Mouse (Mus musculus): Measurements from ENCODE around the gene Shb.

Gene Shb

GRCm38 (mm10) chr4:45482271-45482670, 50.0 kb downstream of the Shb start:
- peak; percentile 69 to 78 for DNase-seq (ENCODE audit: low spot score in 2 of 2)

DNA sequence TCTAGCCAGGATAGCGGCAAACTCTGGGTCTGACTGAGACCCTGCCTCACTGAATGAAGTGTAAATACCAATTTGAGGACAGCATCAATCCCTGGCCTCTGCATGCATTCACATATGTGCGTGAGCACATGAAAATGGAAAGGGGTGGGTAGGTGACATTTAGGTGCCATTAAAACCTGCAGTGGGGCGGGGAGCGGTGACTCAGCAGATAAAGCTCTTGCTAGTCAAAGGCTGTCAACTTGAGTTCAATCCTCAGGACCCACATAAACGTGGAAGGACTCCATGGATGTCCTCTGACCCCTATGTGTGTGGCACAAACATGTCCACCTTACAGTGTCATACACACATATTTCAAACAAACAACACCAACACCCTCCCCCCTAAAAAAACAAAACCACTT, 50.8 kb downstream of the Shb start:
- DNase-seq (ENCODE audit: low spot score in 2 of 2) = no peak

DNA sequence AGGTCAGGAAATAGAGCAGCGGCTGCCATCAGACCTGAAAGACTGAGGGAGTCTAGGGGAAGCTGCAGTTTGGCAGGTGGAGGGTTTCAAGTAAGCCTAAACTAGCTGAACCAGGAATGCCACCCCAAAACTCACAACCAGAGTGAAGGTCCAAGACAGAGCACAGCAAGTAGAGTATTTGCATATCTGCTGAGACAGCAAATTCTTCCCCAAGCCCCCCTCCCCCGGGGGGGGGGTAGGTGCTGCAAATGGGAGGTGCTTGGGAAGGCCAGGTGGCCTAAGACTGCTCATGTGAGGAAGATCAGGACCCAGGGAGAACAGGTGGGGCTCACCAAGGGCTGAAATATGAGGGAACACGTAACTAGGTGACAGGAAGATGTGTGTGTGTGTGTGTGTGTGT, 51.7 kb downstream of the Shb start:
- DNase-seq (ENCODE audit: low spot score in 2 of 2) = no peak

- DNase-seq (ENCODE audit: low spot score in 2 of 2) = no peak
Measured at GRCm38 (mm10) chr4:45479433-45479832, 52.8 kb downstream of the Shb start.

- DNase-seq (ENCODE audit: low spot score in 2 of 2) = no peak
Measured at GRCm38 (mm10) chr4:45478178-45478577, 54.1 kb downstream of the Shb start.

DNA sequence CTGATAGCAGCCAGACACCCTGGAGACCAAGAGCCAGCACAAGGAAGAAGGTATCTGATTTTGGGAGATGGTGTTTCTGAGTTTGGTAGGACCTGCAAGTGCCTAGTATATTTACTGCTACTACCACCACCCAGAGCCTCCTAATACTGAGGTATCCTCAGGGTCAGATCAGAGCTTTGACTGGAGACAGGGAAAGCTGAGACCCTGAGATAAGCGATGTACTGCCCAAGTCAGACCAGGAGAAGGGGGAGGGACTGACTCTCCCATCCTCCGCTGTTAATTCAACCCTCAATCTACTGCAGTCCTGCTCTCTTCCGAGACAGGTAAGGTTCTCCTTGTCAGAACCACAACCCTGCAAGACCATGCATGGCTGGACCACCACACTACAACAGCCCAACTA, 55.2 kb downstream of the Shb start:
- DNase-seq (ENCODE audit: low spot score in 2 of 2) = no peak

DNA sequence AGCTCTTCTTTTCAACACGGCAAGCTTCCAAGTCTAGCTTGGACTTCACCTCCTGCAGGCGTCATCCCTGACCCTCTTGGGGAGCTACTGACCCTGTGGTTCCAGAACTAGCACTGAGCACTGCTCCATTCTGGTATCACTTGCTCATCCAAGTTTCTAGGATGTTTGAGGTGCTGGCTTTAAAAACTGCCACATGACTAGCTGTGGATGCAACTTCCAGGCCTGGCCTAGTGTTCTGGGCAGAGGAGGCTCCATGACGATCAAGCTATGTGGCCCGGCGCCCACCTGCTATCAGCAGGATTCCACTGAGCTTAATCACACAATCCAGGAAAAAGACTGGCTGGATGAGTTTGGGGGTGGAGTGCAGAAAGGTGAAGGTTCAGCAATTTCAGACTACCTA, 57.4 kb downstream of the Shb start:
- DNase-seq (ENCODE audit: low spot score in 2 of 2) = peak; percentile 44 to 71

DNA sequence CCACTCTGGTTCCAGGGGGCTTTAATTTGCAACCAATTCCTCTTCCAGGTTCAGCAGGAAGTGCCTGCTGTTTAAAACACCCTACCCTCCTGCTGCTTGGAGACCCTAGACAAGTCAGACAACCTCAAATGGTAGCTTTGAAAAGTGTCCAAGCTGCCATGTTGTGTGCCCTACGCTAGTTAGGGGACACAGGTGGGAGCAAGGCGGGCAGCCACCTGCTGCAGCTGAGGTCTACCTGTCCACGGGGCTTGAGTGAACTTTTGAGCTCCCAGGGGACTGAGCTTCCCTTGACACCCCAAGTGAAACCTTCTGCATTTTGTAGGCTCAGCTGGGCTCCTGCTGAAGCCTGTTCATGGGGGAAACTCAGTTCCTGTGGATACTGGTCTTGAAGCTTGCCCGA, 58.1 kb downstream of the Shb start:
- DNase-seq (ENCODE audit: low spot score in 2 of 2) = no peak

- peak; percentile 37 to 74 for DNase-seq (ENCODE audit: low spot score in 2 of 2)
Measured at GRCm38 (mm10) chr4:45473129-45473528, 59.1 kb downstream of the Shb start.

DNA sequence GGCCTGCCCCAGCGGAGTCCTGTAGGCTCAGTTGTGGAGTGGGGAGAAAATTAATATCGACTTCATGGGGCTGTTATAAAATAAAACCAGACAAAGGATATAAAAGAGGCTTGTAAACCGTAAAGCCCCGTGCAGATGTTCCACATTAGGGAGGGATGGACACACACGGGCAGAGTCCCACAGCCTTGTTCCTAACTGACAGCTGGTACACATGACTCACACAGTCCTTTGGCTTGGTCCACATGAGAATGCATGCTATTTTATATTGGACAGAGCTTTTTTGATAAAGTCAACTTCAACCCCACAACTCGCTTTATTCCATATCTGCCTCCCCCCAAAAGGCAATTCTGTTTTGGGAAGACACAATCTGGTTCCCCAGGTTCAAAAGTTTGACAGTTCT, 59.6 kb downstream of the Shb start:
- no peak for DNase-seq (ENCODE audit: low spot score in 2 of 2)

DNA sequence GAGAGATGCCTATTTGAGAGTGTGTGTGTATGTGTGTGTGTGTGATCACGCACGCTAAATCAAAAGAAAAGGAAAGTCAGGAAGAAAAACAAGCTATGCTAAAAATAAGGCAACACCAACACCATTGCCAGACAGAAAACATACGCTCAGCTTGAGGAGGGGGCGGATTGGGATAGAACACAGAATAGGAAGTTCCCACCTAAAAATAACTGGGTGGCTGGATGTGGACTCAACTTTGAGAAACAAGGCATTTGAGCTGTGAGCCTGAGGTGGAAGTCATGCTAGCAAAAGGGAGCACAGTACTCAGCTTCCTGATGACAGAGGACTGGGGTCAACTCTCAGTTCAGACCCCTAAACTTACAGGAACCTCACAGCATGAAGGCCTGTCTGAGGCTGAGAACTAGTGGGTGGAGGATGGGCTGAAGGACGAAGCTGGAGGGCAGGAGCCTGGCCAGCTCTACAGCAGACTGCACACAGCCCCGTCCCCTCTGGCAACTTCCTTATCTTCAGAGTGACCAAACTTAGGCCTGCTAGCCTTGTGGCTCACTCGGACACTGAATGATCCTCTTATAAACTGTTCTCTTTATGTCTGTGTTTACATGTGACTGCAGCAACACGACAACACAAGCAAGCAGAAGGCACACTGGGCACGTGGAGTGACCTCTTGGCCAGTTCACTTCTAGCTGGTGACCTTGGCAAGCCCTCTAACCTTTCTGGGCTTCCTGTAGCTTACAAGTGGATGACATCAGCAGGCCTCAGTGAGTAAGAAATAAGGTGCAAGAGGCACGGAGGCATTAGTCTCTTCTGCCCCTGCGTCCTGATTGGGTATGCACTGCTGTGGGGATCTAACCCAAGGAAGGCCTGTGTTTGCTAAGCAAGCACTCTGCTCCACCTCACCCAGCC, 60.4 kb downstream of the Shb start:
- DNase-seq (ENCODE audit: low spot score in 2 of 2) = no peak

DNA sequence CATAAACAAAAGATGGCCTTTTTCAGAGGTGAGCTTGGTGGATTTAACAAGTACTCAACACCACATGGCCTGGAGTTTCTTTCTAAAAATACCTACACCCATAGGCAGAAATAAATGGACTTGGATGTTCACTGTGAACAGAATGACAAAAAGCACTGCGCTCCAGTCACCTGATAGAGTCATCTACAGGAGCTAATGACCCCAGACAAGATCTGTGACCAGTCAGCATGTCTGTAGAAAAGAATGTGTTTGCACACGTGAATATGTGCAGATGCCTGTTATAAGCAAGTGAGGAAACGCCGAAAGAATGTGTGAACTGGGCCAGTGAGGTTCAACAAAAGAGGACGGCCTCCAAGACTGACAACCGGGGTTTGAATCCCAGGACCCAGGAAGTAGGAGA, 63.2 kb downstream of the Shb start:
- no peak for DNase-seq (ENCODE audit: low spot score in 2 of 2)

- no peak for DNase-seq (ENCODE audit: low spot score in 2 of 2)
Measured at GRCm38 (mm10) chr4:45468507-45468906, 63.8 kb downstream of the Shb start.

DNA sequence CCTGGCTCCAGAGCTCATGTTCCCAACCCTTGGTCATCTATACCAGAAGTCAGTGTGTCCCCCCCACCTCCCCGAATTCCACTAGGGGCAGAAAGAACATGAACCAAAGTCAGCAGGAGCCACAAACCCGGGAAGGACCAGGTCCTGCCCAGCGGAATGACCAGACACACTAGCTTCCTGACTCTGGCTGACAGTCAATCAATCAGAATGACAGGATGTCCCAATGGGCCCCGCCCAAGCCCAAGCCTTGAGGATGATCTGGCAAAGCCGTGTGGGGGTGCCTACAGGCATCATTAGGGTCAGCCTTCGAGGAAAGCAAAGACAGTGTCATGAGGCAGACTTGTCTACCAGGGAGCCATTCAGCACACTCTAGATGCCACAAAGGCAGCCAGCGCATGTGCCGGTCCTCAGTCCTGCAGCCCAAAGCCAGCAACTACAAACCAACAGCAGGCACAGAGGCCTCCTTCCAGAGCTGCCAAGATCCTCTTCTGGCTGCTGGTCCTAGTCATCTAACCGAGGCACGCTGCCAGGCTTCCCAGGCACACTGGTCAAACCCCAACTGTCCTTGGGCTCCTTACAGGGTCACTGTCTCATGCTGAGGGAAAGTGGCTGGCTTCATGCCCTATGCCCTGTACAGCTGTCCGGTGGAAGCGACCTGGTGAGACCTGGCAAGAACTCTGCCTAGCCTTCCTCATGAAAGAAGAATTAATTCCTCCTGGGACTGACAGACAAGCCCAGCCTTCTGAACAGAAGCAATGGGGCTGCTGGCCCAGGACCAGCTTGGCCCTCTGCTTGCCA, 65.0 kb downstream of the Shb start:
- DNase-seq (ENCODE audit: low spot score in 2 of 2) = peak in 1 of 2 experiments; percentile 68

- DNase-seq (ENCODE audit: low spot score in 2 of 2) = no peak
Measured at GRCm38 (mm10) chr4:45464941-45465340, 67.3 kb downstream of the Shb start.

DNA sequence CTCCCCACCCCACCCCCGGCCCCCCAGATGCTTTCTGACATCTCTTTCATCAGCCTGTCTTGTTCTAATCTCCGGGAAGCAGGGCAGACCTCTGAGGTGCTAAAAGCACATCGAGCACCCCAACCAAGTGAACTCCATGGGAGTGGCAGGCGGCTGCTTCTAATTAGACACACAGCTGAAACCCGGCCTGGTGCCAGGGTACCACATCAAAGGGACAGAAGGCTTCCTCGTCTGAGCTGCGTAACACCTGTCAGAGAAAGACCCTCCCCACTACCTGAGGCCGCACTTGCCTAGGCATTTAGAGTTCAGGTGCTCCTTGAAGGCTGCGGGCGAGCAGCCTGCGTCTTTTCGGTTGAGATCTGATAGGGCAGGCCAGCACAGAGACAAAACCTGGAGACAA, 67.7 kb downstream of the Shb start:
- DNase-seq (ENCODE audit: low spot score in 2 of 2) = no peak

- DNase-seq (ENCODE audit: low spot score in 2 of 2) = no peak
Measured at GRCm38 (mm10) chr4:45464123-45464522, 68.1 kb downstream of the Shb start.

DNA sequence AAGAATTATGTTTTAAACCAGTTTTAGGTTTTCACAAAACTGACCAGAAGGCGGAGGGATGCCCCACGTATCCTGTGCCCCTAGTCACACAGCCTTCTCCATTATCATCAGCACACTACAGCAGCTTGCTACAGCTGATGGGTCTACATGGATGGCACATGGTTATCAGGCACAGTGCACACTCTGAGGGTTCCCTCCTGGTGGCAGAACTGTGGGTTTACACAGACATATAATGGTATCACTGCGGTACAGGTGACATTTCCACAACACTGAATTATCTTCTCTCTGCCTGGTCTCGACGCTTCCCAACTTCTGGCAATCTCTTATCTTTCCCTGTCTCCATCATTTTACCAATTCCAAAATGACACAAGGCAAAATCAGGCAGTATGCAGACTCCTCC, 69.6 kb downstream of the Shb start:
- DNase-seq (ENCODE audit: low spot score in 2 of 2) = no peak

- DNase-seq (ENCODE audit: low spot score in 2 of 2) = peak in 1 of 2 experiments; percentile 61
Measured at GRCm38 (mm10) chr4:45461661-45462060, 70.6 kb downstream of the Shb start.

DNA sequence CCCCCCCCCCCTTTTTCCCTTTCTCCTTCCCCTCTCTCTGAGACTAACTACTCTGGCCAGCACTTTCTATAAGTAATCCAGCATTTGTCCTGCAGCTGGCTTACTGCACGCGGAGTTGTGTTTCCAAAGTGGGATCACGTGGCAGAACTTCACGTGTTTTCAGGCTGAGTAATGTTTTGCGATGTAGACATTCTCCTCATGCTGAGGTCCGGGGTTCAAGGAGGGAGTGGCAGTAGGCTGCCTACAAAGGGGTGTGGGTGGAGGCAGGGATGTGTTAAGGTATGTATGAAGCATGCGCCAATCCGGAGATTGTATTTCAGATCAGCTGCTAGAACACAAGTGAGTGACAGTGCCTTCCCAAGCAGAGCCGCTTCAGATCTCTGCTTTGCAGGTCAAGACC, 72.9 kb downstream of the Shb start:
- peak in 1 of 2 experiments; percentile 30 for DNase-seq (ENCODE audit: low spot score in 2 of 2)

DNA sequence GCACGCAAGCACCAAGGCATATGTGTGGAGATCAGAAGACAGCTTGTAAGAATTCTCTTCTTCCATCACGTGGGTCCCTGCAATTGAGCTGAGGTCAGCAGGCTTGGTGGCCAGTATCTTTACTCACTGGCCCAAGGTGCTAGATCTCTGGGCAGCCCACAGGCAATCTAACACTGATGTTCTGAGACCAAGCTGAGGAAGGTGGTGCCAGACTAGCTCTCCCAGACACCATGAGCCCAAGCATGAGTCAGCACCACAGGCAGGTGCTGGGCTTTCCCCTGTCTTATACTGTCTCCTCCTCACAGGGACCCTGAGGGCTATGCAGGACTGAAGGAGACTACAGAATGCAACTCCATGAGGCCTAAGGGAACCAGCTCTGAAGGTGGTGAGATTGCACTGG, 74.7 kb downstream of the Shb start:
- DNase-seq (ENCODE audit: low spot score in 2 of 2) = no peak

GRCm38 (mm10) chr4:45455001-45455400, 77.3 kb downstream of the Shb start:
- DNase-seq (ENCODE audit: low spot score in 2 of 2) = no peak

GRCm38 (mm10) chr4:45453271-45453851, 78.9 kb downstream of the Shb start:
- DNase-seq (ENCODE audit: low spot score in 2 of 2) = no peak
